Mouse (Mus musculus) liver, adult 2 months (tissue): ENCODE measurements at regions not wholly inside any gene's neighbourhood (a gene's known extent, or its start where the extent isn't known, plus 50 kb on each side); places are given as distances from the start of the nearest gene placed in this dataset.

Experiments used
- CTCF ChIP-seq: fragments of 200-500 bp; IDR thresholded peaks from 2 replicates; pipeline ENCODE4 v1.5.1; 2011; ENCODE audit warnings: low read depth, low read length, control low read depth
- POLR2A ChIP-seq: fragments of 200-500 bp; IDR thresholded peaks from 2 replicates; pipeline ENCODE4 v1.6.1; 2011; ENCODE audit warnings: low read length, control low read depth; ENCODE audit not compliant: insufficient read depth; ENCODE audit errors: extremely low read depth

DNA sequence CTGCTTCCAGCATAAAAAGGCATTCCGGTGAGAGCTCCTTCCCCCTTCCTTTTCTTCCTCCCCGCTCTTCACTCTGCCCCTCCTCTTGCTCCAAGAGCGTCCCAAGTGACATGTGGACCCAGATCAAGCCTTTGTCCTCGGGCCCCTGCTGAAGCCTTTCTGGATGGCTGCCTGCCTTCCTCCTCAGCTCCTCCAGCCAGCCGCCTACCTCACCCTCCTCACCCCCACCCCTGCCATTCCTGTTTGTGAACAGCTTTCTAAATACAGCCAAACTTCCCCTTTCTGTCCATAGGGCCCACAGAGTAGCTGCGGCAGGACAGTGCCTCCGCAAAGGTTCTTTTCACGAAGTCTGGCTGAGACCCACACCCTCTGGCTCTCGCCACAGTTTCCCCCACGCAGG is 87.2 kb downstream of the Zfp36l2 start:
- TF ChIP-seq CTCF, result no peak
- no peak for TF ChIP-seq POLR2A
